Mouse (Mus musculus) hindbrain, embryonic 10.5 days (tissue): ENCODE measurements around the gene Mcoln3. TPM values are rescaled to one million over a fixed set of nuclear protein-coding genes. Genes with fewer than 3 reads are reported as not detected.

Experiments used
- DNase-seq: peaks from one replicate; pipeline ENCODE4 v3.0.0-alpha.2; 2017; ENCODE audit warnings: low spot score
- H3K27ac ChIP-seq: fragments of 300-500 bp; sonication (generic); 2 replicates; pipeline ENCODE4 v1.5.1; 2016; ENCODE audit warnings: mild to moderate bottlenecking, moderate library complexity
- H3K27me3 ChIP-seq: fragments of 300-500 bp; sonication (generic); 2 replicates; pipeline ENCODE4 v1.6.1; 2016; ENCODE audit warnings: mild to moderate bottlenecking; ENCODE audit not compliant: poor library complexity, insufficient read depth, severe bottlenecking
- H3K36me3 ChIP-seq: fragments of 300-500 bp; sonication (generic); 2 replicates; pipeline ENCODE4 v1.6.1; 2016; ENCODE audit warnings: mild to moderate bottlenecking, moderate library complexity
- H3K4me1 ChIP-seq: fragments of 300-500 bp; sonication (generic); replicated peaks from 2 replicates; pipeline ENCODE4 v1.6.1; 2016; ENCODE audit warnings: mild to moderate bottlenecking
- H3K4me3 ChIP-seq: fragments of 300-500 bp; sonication (generic); 2 replicates; pipeline ENCODE4 v1.5.1; 2016; ENCODE audit warnings: mild to moderate bottlenecking, moderate library complexity
- H3K9me3 ChIP-seq: fragments of 300-500 bp; sonication (generic); 2 replicates; pipeline ENCODE4 v1.6.1; 2016; ENCODE audit warnings: mild to moderate bottlenecking, moderate library complexity
- WGBS: fragments of 180-500 bp; shearing (Covaris S2); methylation state at CpG from one replicate; pipeline ENCODE4 v1.1.7; 2016; 5-methylcytosine and 5-hydroxymethylcytosine counted together
- polyA plus RNA-seq: library from polyadenylated mRNA; unstranded; fragments of >200 nt; fragmentation: Nextera tagmentation; extraction: Ambion mirVana; gene quantifications from 2 replicates; pipeline ENCODE4 v1.2.1, GENCODE M21; 2016

Gene Mcoln3
- polyA plus RNA-seq, 1 experiment from 2014 or later = 4.9 TPM

DNA sequence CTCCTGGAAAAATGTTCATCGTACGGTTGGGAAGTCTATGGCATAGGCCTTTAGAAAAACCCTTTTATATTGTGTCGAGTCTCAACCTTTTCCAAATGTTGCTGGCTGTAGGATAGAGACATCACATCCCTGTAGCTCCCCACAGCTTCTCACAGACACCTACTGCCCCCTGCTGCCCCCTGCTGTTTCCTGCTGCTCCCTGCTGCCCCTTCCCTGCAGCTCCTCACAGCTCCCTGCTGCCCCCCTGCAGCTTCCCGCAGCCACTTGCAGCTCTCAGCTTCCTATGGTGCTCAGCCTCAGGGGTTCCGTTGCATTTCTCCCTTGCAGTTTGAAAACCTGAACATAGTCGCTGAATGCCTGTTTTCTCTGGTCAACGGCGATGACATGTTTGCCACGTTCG, 72.7 kb downstream of the Mcoln3 start:
- Histone ChIP-seq H3K27me3 (peaks cover 29% of the 10 kb centered on the region), H3K36me3 (no peaks in the 10 kb centered on the region), H3K27ac (no peak overlapping the region), H3K4me3 (no peak overlapping the region), H3K9me3 (no peaks in the 10 kb centered on the region), H3K4me1 (peaks cover 15% of the 10 kb centered on the region; the same call in 1 of the 2 replicates)
- WGBS = 66% methylated on average over 10 of the region's 10 CpGs
- DNase-seq = peak; percentile 19

Other genes with a start within 250 kb of the Mcoln3 start
- gene Bcl10, start 194.6 kb upstream of the Mcoln3 start, polyA plus RNA-seq = 48.4 and 48.5 TPM in 2 replicates
- 54.7 and 56.4 TPM in 2 replicates for gene 2410004B18Rik, start 179.4 kb upstream of the Mcoln3 start, polyA plus RNA-seq
- 0.92 and 1.3 TPM in 2 replicates for gene Syde2, start 129.6 kb upstream of the Mcoln3 start, polyA plus RNA-seq
- 0.50 and 1.1 TPM in 2 replicates for gene Wdr63, start 9.3 kb upstream of the Mcoln3 start, polyA plus RNA-seq
- 0.41 and 0.62 TPM in 2 replicates for gene Mcoln2, start 32.4 kb downstream of the Mcoln3 start, polyA plus RNA-seq
- gene Lpar3, start 103.5 kb downstream of the Mcoln3 start, polyA plus RNA-seq = 0.68 and 1.00 TPM in 2 replicates